Mouse (Mus musculus) CH12.LX (cell line): ENCODE measurements at regions not wholly inside any gene's neighbourhood (a gene's known extent, or its start where the extent isn't known, plus 50 kb on each side); places are given as distances from the start of the nearest gene placed in this dataset.

Experiments
- DNase-seq: peaks from one replicate; pipeline ENCODE4 v3.0.0-alpha.2; 2013; ENCODE audit errors: extremely low read depth
- H3K27ac ChIP-seq: 2 replicates; pipeline ENCODE4 v1.5.1; 2012; ENCODE audit warnings: low read depth, mild to moderate bottlenecking, control low read depth, moderate library complexity; ENCODE audit not compliant: insufficient read depth
- H3K27me3 ChIP-seq: replicated peaks from 2 replicates; pipeline ENCODE3; 2012; ENCODE audit warnings: inconsistent platforms
- H3K36me3 ChIP-seq, 2 experiments: replicated peaks in 1 of 2; 2 replicates each; pipeline versions ENCODE3 to v1.6.1; 2012; ENCODE audit warnings: inconsistent platforms in 1 of 2, low read length in 1 of 2, mild to moderate bottlenecking in 1 of 2, mixed read lengths in 1 of 2, moderate library complexity in 1 of 2; ENCODE audit not compliant: control insufficient read depth in 1 of 2, insufficient read depth in 1 of 2
- H3K4me1 ChIP-seq, 2 experiments: 2 replicates each; pipeline ENCODE4 v1.6.1; 2012; ENCODE audit warnings: inconsistent platforms in 1 of 2, moderate library complexity in 1 of 2; ENCODE audit not compliant: insufficient read depth in 2 of 2, control insufficient read depth in 1 of 2
- H3K4me2 ChIP-seq: 2 replicates; pipeline ENCODE4 v1.6.1; 2012; ENCODE audit warnings: low read depth, mild to moderate bottlenecking, control low read depth; ENCODE audit not compliant: poor library complexity, insufficient read depth, severe bottlenecking
- H3K4me3 ChIP-seq, 3 experiments: fragments of 150-350 bp in 1 of 3; sonication (generic) in 1 of 3; replicated peaks in 1 of 3; 2 replicates each; pipeline versions ENCODE3 to v1.5.1; 2011 to 2012; ENCODE audit warnings: low read depth in 2 of 3, low read length in 2 of 3, mild to moderate bottlenecking in 2 of 3, moderate library complexity in 2 of 3, control low read depth in 1 of 3, improper control_type of control experiment in 1 of 3, inconsistent platforms in 1 of 3, mixed read lengths in 1 of 3; ENCODE audit not compliant: poor library complexity in 1 of 3
- H3K79me2 ChIP-seq: replicated peaks from 2 replicates; pipeline ENCODE4 v1.6.1; 2012; ENCODE audit warnings: mild to moderate bottlenecking, moderate library complexity; ENCODE audit not compliant: control insufficient read depth, poor library complexity, insufficient read depth, severe bottlenecking; ENCODE audit errors: extremely low read depth
- H3K9ac ChIP-seq: 2 replicates; pipeline ENCODE4 v1.6.1; 2012; ENCODE audit warnings: low read depth, mild to moderate bottlenecking, control low read depth, moderate library complexity; ENCODE audit not compliant: insufficient read depth
- H3K9me3 ChIP-seq: replicated peaks from 2 replicates; pipeline ENCODE3; 2012; ENCODE audit warnings: low read length, inconsistent platforms, mixed read lengths
- BHLHE40 ChIP-seq: IDR thresholded peaks from 2 replicates; pipeline ENCODE4 v1.6.1; 2011; ENCODE audit warnings: mild to moderate bottlenecking, low read depth, low read length, improper control_type of control experiment
- CHD1 ChIP-seq: IDR thresholded peaks from 2 replicates; pipeline ENCODE4 v1.6.1; 2012; ENCODE audit warnings: low read depth, low read length, improper control_type of control experiment, inconsistent platforms
- CTCF ChIP-seq, 2 experiments: IDR thresholded peaks in 1 of 2; conservative IDR thresholded peaks in 1 of 2; 2 replicates each; pipeline ENCODE4 v1.5.1; 2011 to 2012; ENCODE audit warnings: low read depth in 2 of 2, low read length in 2 of 2, improper control_type of control experiment in 1 of 2, inconsistent platforms in 1 of 2, mild to moderate bottlenecking in 1 of 2, moderate library complexity in 1 of 2
- E2F4 ChIP-seq: IDR thresholded peaks from 2 replicates; pipeline ENCODE4 v1.6.1; 2011; ENCODE audit warnings: low read depth, low read length, improper control_type of control experiment; ENCODE audit not compliant: insufficient replicate concordance
- ELF1 ChIP-seq: IDR thresholded peaks from 2 replicates; pipeline ENCODE4 v1.6.1; 2014; ENCODE audit warnings: low read depth, mild to moderate bottlenecking, inconsistent platforms, low read length, improper control_type of control experiment
- GABPA ChIP-seq: IDR thresholded peaks from 2 replicates; pipeline ENCODE4 v1.6.1; 2012; ENCODE audit warnings: low read depth, low read length, improper control_type of control experiment, inconsistent platforms; ENCODE audit not compliant: insufficient replicate concordance
- IRF4 ChIP-seq: IDR thresholded peaks from 2 replicates; pipeline ENCODE4 v1.6.1; 2014; ENCODE audit warnings: low read depth, mild to moderate bottlenecking, inconsistent platforms, low read length, improper control_type of control experiment
- MAFK ChIP-seq: IDR thresholded peaks from 2 replicates; pipeline ENCODE4 v1.6.1; 2011; ENCODE audit warnings: low read length, improper control_type of control experiment; ENCODE audit not compliant: insufficient replicate concordance
- MAX ChIP-seq: IDR thresholded peaks from 2 replicates; pipeline ENCODE4 v1.6.1; 2011; ENCODE audit warnings: low read length, improper control_type of control experiment
- MEF2A ChIP-seq: IDR thresholded peaks from 2 replicates; pipeline ENCODE4 v1.6.1; 2014; ENCODE audit warnings: low read depth, mild to moderate bottlenecking, inconsistent platforms, low read length, improper control_type of control experiment, borderline replicate concordance
- MYC ChIP-seq: IDR thresholded peaks from 2 replicates; pipeline ENCODE4 v1.6.1; 2011; ENCODE audit warnings: low read depth, mild to moderate bottlenecking, improper control_type of control experiment, low read length
- NELFE ChIP-seq: IDR thresholded peaks from 2 replicates; pipeline ENCODE4 v1.6.1; 2011; ENCODE audit warnings: low read depth, low read length, improper control_type of control experiment
- NRF1 ChIP-seq: IDR thresholded peaks from 2 replicates; pipeline ENCODE4 v1.6.1; 2014; ENCODE audit warnings: low read depth, mild to moderate bottlenecking, inconsistent platforms, low read length, improper control_type of control experiment, moderate library complexity
- PAX5 ChIP-seq: IDR thresholded peaks from 2 replicates; pipeline ENCODE4 v1.6.1; 2012; ENCODE audit warnings: low read length, inconsistent platforms, mixed read lengths
- POLR2AphosphoS2 ChIP-seq: IDR thresholded peaks from 2 replicates; pipeline ENCODE4 v1.6.1; 2011; ENCODE audit warnings: low read depth, low read length, improper control_type of control experiment
- RCOR1 ChIP-seq: conservative IDR thresholded peaks from 2 replicates; pipeline ENCODE4 v1.6.1; 2012; ENCODE audit warnings: low read depth, mild to moderate bottlenecking, inconsistent platforms, low read length, improper control_type of control experiment
- SIN3A ChIP-seq: IDR thresholded peaks from 2 replicates; pipeline ENCODE4 v1.6.1; 2012; ENCODE audit warnings: low read length, improper control_type of control experiment, inconsistent platforms
- SMC3 ChIP-seq: IDR thresholded peaks from 2 replicates; pipeline ENCODE4 v1.6.1; 2011; ENCODE audit warnings: low read depth, low read length, improper control_type of control experiment
- TBP ChIP-seq: conservative IDR thresholded peaks from 2 replicates; pipeline ENCODE4 v1.6.1; 2011; ENCODE audit warnings: low read depth, low read length, improper control_type of control experiment
- UBTF ChIP-seq: IDR thresholded peaks from 2 replicates; pipeline ENCODE4 v1.6.1; 2012; ENCODE audit warnings: low read depth, mild to moderate bottlenecking, inconsistent platforms, low read length, improper control_type of control experiment, moderate library complexity
- ZKSCAN1 ChIP-seq: IDR thresholded peaks from 2 replicates; pipeline ENCODE4 v1.6.1; 2012; ENCODE audit warnings: low read depth, inconsistent platforms, low read length, improper control_type of control experiment, borderline replicate concordance
- dilution Hi-C: fragments of 300-500 bp; cut with MboI; formaldehyde crosslinking; loops from 2 replicates; pipeline ENCODE4 v1.14.3; 2020; ENCODE audit warnings: low sequenced_read_pairs; ENCODE audit not compliant: extremely low pct_unique_long_range_greater_than_20kb, extremely low pct_ligation_motif_present
- in situ Hi-C: fragments of 300-500 bp; cut with MboI; formaldehyde crosslinking; loops from 3 replicates; pipeline ENCODE4 v1.14.3; 2019; ENCODE audit warnings: low sequenced_read_pairs, low pct_ligation_motif_present, low pct_unique_long_range_greater_than_20kb, mixed read lengths

DNA sequence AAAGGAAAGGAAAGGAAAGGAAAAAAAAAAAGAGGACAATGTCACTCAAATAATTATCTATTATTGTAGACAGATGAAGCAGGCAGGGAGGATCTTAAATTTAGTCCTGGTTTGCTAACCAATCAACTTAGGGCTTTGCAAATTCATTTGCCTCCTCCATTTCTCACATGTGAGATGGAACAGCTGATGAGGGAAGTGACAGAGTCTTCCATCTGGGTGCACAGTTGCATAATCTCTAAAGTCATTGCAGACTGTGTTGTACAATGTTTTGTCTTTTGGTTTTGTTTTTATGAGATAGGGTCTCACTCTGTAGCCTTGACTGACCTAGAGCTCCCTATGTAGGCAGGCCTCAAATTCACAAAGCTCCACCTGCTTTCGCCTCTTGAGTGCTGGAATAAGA, 103.9 kb downstream of the Mycn start:
- Histone ChIP-seq H3K36me3 (no peaks in the 10 kb centered on the region), H3K4me2 (no peak overlapping the region), H3K4me1 (no peaks in the 10 kb centered on the region), H3K9ac (no peak overlapping the region), H3K9me3 (no peaks in the 10 kb centered on the region), H3K79me2 (no peaks in the 10 kb centered on the region), H3K27me3 (no peaks in the 10 kb centered on the region), H3K27ac (no peak overlapping the region), H3K4me3 (no peak overlapping the region)
- TF ChIP-seq MEF2A (no peak), ZKSCAN1 (no peak)
- in situ Hi-C loops: no loop called here
- dilution Hi-C loops: no loop called here
- DNase-seq: no peak

DNA sequence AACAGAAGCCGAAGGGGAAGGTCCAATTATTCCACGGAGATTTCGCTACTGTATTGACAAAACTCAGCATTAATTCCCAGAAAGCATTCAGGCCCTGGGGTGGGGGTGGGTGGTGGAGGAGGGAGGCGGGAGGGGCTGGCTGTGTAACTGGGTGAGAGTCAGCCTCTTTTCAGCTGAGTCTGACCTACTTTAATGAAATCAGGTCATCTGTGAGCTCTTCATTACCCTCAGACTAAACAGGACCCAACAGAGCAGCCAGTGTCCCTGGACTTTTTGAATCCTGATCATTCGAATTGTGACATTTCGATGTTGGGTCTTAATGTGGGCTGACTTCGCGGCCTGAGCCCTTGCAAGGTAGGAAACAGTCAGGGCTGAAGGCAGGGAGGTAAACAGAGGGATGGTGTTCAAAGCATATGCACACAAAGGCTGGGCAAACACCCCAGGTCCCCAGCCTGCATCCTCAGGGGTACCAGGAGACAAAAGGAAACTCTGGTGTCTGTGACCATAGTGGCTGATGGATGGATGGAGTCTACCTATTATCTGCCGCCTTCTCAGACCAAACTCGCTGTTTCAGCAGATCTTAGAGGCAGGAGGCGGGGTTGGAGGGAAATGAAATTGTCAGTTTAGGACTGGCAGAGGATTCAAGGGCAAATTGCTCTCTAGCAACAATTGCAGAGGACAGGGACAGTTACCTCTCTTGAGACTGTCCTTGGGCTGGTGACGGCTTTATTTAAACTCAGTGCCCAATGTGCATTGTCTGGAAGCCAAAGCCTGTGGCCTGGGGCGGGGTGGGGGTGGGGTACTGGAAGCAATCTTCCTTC, 113.7 kb downstream of the Mycn start:
- Histone ChIP-seq H3K36me3 (no peaks in the 10 kb centered on the region), H3K79me2 (no peaks in the 10 kb centered on the region), H3K9ac (no peak overlapping the region), H3K4me3 (no peak overlapping the region), H3K4me2 (no peak overlapping the region)
- dilution Hi-C loops: no loop called here
- no peak for DNase-seq
- TF ChIP-seq CTCF (conservative IDR thresholded peaks at IDR 0.05 in 1 of 2, IDR thresholded peaks at IDR 0.05 in 1 of 2; ENCODE audit: low read depth in 2 of 2, low read length in 2 of 2) (no peak), NELFE (no peak), SMC3 (no peak), ELF1 (no peak), MYC (no peak), POLR2AphosphoS2 (no peak), PAX5 (no peak), SIN3A (no peak), MEF2A (no peak), E2F4 (no peak), MAFK (no peak), MAX (no peak), TBP (no peak), CHD1 (no peak), BHLHE40 (no peak), RCOR1 (no peak), NRF1 (no peak), UBTF (no peak), IRF4 (no peak), GABPA (no peak)
- TF ChIP-seq, all 38 proteins: peak for 0
- no peaks in the 10 kb centered on the region for H3K9me3 ChIP-seq
- H3K4me1 ChIP-seq: peaks cover 0 to 12% of the 10 kb centered on the region in 2 experiments; a peak in 2 of 4 replicates
- H3K27me3 ChIP-seq: no peaks in the 10 kb centered on the region
- no peak overlapping the region for H3K27ac ChIP-seq
- in situ Hi-C loops: no loop called here
